Mouse (Mus musculus) embryonic facial prominence, embryonic 13.5 days (tissue): ENCODE measurements around the gene Npl. TPM values are rescaled to one million over a fixed set of nuclear protein-coding genes. Genes with fewer than 3 reads are reported as not detected.

Source experiments
- ATAC-seq: fragments of 200-750 bp; cut with Nextera tagmentation; 2 replicates; pipeline ENCODE4 v1.8.0; 2017; ENCODE audit warnings: low read depth; ENCODE audit not compliant: insufficient number of reproducible peaks, insufficient read depth, low FRiP score, low TSS enrichment
- H3K27ac ChIP-seq: fragments of 300-500 bp; sonication (generic); 2 replicates; pipeline ENCODE4 v1.5.1; 2015; ENCODE audit warnings: moderate library complexity, mild to moderate bottlenecking, inconsistent platforms
- H3K27me3 ChIP-seq: fragments of 300-500 bp; sonication (generic); 2 replicates; pipeline ENCODE4 v1.6.1; 2015; ENCODE audit warnings: mild to moderate bottlenecking, inconsistent platforms
- H3K36me3 ChIP-seq: fragments of 300-500 bp; sonication (generic); 2 replicates; pipeline ENCODE4 v1.6.1; 2015; ENCODE audit warnings: mild to moderate bottlenecking, inconsistent platforms
- H3K4me1 ChIP-seq: fragments of 300-500 bp; sonication (generic); 2 replicates; pipeline ENCODE4 v1.6.1; 2015; ENCODE audit warnings: inconsistent platforms
- H3K4me2 ChIP-seq: fragments of 300-500 bp; sonication (generic); 2 replicates; pipeline ENCODE4 v1.6.1; 2015; ENCODE audit warnings: moderate library complexity, mild to moderate bottlenecking, inconsistent platforms
- H3K4me3 ChIP-seq: fragments of 300-500 bp; sonication (generic); 2 replicates; pipeline ENCODE4 v1.5.1; 2015; ENCODE audit warnings: mild to moderate bottlenecking, inconsistent platforms
- H3K9ac ChIP-seq: fragments of 300-500 bp; sonication (generic); 2 replicates; pipeline ENCODE4 v1.6.1; 2015; ENCODE audit warnings: mild to moderate bottlenecking, inconsistent platforms
- H3K9me3 ChIP-seq: fragments of 300-500 bp; sonication (generic); 2 replicates; pipeline ENCODE4 v1.6.1; 2016; ENCODE audit warnings: inconsistent platforms
- WGBS: fragments of 180-500 bp; shearing (Covaris S2); methylation state at CpG from one replicate; pipeline ENCODE4 v1.1.7; 2015; ENCODE audit warnings: mixed read lengths; 5-methylcytosine and 5-hydroxymethylcytosine counted together
- polyA plus RNA-seq: library from polyadenylated mRNA; unstranded; fragments of >200 nt; fragmentation: Nextera tagmentation; extraction: Ambion mirVana; gene quantifications from 2 replicates; pipeline ENCODE4 v1.2.1, GENCODE M21; 2015

Npl gene
- polyA plus RNA-seq, 1 experiment from 2014 or later = 11.3 TPM

DNA sequence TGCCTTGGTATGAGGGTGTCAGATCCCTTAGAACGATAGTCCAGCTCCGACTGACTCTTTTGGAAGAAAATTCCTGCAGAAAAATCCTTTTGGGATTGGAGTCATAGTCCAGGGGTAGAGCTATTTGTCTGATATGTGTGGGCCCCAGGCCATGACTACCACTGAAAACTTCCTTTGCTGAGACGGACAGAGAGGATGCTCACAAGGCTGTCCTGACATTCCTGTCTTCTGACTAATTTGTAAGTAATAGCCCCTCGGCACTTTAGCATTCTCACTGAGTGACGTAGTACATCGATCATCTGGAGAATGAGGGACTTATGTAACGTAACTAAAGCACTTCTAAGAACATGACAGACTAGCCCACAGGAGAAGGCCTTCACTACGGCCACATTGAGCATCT is 15.9 kb upstream of the Npl start:
- no peaks in the 10 kb centered on the region for H3K36me3 ChIP-seq

DNA sequence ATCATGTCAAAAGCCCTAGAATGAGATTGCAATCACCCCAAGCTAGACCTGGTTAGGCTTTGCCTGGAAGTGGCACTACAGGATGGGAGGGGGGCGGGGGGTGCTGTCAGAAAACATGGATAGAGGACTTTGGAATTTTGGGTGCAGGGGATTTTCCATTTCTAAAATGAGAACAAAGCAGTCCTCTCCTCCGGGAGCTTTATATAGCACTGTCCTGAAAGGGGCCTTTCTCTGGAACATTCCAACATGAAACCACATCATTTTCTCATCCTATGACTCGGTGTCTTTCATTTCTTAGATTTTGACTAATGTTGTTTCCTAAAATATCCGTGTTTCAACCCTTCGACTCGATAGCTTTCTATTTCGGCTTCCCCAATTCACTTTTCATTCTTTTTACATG is 14.9 kb upstream of the Npl start:
- Histone ChIP-seq H3K27me3 (no peaks in the 10 kb centered on the region), H3K9ac (no peak overlapping the region), H3K36me3 (no peaks in the 10 kb centered on the region), H3K9me3 (no peaks in the 10 kb centered on the region), H3K4me1 (0 out of 2 replicates have a peak, but pooled peaks cover 6% of the 10 kb centered on the region), H3K4me2 (no peak overlapping the region), H3K4me3 (no peak overlapping the region), H3K27ac (no peak overlapping the region)
- WGBS = 69% methylated on average over 7 of the region's 7 CpGs
- no peak for ATAC-seq

More for the DNA sequence above, 15.9 kb upstream of the Npl start:
- H3K4me3 ChIP-seq = no peak overlapping the region
- 65% methylated on average over 8 of the region's 8 CpGs for WGBS
- H3K27ac ChIP-seq = no peak overlapping the region
- H3K9me3 ChIP-seq = no peaks in the 10 kb centered on the region
- no peak overlapping the region for H3K9ac ChIP-seq
- H3K4me2 ChIP-seq = no peak overlapping the region
- ATAC-seq = no peak
- no peaks in the 10 kb centered on the region for H3K4me1 ChIP-seq
- no peaks in the 10 kb centered on the region for H3K27me3 ChIP-seq

DNA sequence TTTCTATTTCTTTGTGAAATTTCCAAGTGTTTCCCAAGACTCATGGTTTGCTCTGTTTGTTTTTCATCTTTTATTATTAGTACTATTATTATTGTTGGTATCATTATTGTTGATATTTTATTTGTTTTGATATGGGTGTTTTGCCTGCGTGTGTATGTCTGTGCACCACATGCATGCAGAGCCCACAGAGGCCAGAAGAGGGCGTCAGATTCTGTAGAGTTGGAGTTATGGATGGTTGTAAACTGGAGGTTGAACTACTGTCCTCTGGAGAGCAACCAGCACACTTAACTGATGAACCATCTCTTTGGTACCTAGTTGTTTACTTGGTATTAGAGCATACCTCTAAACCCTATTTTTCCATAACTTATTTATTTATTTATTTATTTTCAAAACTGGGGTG is 13.8 kb upstream of the Npl start:
- Histone ChIP-seq H3K4me2 (no peak overlapping the region), H3K4me3 (no peak overlapping the region)

DNA sequence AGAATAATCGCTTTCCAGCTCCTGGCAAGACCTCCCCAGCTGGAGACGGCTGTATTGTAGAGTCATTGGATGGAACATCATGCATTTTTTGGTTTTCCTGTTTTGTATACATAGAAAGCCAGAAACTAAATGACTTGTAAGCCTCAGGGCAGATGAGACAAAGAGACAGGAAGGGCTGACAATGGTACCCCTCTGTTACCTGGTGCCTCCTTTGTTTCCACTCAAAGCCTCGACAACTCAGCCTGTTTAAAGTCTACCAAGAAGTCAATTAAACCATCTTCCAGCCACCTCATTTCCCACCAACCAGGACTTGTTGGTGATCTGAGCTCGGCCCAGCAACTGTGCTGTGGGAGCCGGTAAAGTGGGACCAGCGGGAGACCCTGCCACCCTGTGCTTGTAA is 11.0 kb upstream of the Npl start:
- no peak overlapping the region for H3K9ac ChIP-seq
- H3K27me3 ChIP-seq = no peaks in the 10 kb centered on the region
- no peak overlapping the region for H3K4me2 ChIP-seq
- no peak for ATAC-seq
- H3K4me3 ChIP-seq = no peak overlapping the region
- H3K36me3 ChIP-seq = no peaks in the 10 kb centered on the region
- 50% methylated on average over 6 of the region's 6 CpGs for WGBS
- 0 out of 2 replicates have a peak, but pooled peaks cover 6% of the 10 kb centered on the region for H3K4me1 ChIP-seq
- no peak overlapping the region for H3K27ac ChIP-seq
- no peaks in the 10 kb centered on the region for H3K9me3 ChIP-seq

More for the DNA sequence above, 13.8 kb upstream of the Npl start:
- Histone ChIP-seq H3K4me1 (0 out of 2 replicates have a peak, but pooled peaks cover 6% of the 10 kb centered on the region), H3K9ac (no peak overlapping the region), H3K9me3 (no peaks in the 10 kb centered on the region), H3K27me3 (no peaks in the 10 kb centered on the region), H3K36me3 (no peaks in the 10 kb centered on the region), H3K27ac (no peak overlapping the region)
- no peak for ATAC-seq
- WGBS = 53% methylated on average over 2 of the region's 2 CpGs

DNA sequence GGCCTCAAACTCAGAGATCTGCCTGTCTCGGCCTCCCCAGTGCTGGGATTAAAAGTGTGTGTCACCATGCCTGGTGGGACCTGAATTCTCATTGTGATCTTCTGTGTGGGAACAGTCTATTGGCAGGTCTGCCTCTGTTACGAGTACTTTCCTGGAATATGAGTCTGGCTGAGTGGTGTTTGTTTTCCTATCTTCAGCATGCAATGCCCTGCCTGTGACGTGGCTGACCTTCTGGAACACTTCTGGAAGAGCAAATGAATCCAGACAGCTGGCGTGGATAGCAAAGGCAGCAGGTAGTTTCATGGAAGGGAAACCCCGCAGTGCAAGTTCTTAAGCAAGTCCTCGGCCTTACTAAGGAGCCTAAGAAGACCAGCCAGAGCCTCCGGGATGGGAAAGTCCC is 9.9 kb upstream of the Npl start:
- no peaks in the 10 kb centered on the region for H3K27me3 ChIP-seq
- H3K9ac ChIP-seq = no peak overlapping the region
- H3K4me3 ChIP-seq = no peak overlapping the region
- WGBS = 76% methylated on average over 7 of the region's 7 CpGs
- H3K4me2 ChIP-seq = no peak overlapping the region
- 0 out of 2 replicates have a peak, but pooled peaks cover 6% of the 10 kb centered on the region for H3K4me1 ChIP-seq
- ATAC-seq = no peak
- no peaks in the 10 kb centered on the region for H3K36me3 ChIP-seq
- no peak overlapping the region for H3K27ac ChIP-seq
- no peaks in the 10 kb centered on the region for H3K9me3 ChIP-seq

DNA sequence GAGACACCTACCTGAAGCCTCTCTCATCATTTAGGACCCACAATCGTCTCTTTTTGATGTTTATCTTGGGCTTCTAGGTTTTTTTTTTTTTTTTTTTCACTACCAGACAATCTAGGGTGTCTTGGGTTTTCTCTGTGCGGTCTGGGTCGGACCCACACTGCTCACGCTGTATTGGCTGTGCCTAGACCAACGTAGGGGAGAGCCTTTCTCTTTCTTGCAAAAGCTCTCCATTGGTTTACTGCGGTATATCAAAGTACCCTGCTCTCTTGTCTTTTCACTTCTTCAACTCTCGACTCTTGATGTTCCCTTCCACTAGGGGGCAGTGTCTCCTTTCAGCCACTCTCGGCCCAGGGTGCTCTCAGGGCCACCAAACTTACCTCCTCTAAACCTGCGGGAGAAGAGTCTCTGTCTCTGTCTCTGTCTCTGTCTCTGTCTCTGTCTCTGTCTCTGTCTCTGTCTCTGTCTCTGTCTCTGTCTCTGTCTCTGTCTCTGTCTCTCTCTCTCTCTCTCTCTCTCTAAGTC is 9.3 kb upstream of the Npl start:
- no peak overlapping the region for H3K9ac ChIP-seq
- 0 out of 2 replicates have a peak, but pooled peaks cover 6% of the 10 kb centered on the region for H3K4me1 ChIP-seq
- no peaks in the 10 kb centered on the region for H3K27me3 ChIP-seq
- no peak overlapping the region for H3K4me3 ChIP-seq
- ATAC-seq = no peak
- no peak overlapping the region for H3K4me2 ChIP-seq
- 22% methylated on average over 9 of the region's 9 CpGs for WGBS
- no peak overlapping the region for H3K27ac ChIP-seq
- no peaks in the 10 kb centered on the region for H3K9me3 ChIP-seq
- H3K36me3 ChIP-seq = no peaks in the 10 kb centered on the region

DNA sequence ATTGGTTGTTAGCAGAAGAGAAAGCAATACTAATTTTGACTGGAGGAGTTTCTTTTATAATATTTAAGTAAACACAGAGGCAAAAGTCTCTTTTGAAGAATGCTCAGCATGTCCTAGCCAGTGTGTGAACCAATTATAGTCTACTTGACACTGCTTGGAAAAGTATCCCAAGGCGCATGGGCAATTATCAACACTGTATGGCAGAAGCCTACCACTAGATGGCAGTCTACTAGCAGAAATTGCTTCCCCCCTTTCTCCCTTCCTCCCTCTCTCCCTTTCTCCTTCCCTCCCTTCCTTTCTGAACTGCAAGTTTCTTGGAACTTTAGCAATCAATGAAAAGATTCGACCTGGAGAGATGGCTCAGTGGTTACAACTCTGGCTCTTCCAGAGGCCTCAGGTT is 7.1 kb upstream of the Npl start:
- ATAC-seq = no peak
- no peaks in the 10 kb centered on the region for H3K9me3 ChIP-seq

DNA sequence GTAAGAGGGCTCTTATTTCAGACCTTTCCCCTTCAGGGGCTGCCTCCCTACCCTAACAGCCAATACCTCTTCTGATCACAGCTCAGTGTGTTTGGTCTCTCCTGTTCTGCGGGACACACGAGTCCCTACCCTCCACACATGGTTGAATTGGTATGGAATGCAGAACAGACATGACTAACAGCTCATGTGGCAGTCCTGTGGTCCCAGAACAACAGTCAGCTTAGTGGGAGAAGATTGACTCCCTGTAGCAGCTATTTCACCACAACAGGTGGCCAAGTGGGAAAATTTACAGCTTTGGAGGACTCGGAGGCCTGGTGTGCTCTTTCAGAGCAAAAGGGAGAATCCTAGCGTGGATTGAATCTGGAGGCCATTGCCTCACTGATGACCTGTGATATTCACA is 6.4 kb upstream of the Npl start:
- H3K27me3 ChIP-seq = no peaks in the 10 kb centered on the region
- no peaks in the 10 kb centered on the region for H3K9me3 ChIP-seq
- no peaks in the 10 kb centered on the region for H3K36me3 ChIP-seq
- no peak overlapping the region for H3K27ac ChIP-seq
- H3K4me2 ChIP-seq = no peak overlapping the region
- no peak overlapping the region for H3K4me3 ChIP-seq
- 79% methylated on average over 4 of the region's 4 CpGs for WGBS
- H3K4me1 ChIP-seq = 0 out of 2 replicates have a peak, but pooled peaks cover 6% of the 10 kb centered on the region
- ATAC-seq = no peak
- H3K9ac ChIP-seq = no peak overlapping the region

More for the DNA sequence above, 7.1 kb upstream of the Npl start:
- 6% methylated on average over 2 of the region's 2 CpGs for WGBS
- Histone ChIP-seq H3K27me3 (no peaks in the 10 kb centered on the region), H3K4me3 (no peak overlapping the region), H3K9ac (no peak overlapping the region), H3K36me3 (no peaks in the 10 kb centered on the region), H3K4me1 (0 out of 2 replicates have a peak, but pooled peaks cover 6% of the 10 kb centered on the region), H3K4me2 (no peak overlapping the region), H3K27ac (no peak overlapping the region)

DNA sequence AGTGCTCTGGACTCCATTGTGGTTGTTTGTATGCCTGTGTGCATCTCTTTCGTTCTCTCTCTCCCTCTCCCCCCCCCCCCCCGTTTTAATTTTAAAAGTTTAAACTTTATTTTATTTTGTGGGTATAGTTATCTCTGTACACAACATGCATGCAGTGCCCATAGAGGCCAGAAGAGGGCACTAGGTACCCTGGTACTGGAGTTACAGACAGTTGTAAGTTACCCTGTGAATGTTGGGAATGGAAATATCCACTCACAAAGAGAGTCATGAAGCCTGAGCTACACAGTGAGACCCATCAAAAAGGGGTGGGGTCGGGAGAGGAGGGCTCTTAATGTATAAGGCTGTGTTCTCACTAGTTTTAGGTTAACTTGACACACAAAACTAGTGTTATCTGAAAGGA is 969 bp upstream of the Npl start:
- Histone ChIP-seq H3K27me3 (no peaks in the 10 kb centered on the region; the same call in 1 of the 2 replicates), H3K9me3 (no peaks in the 10 kb centered on the region), H3K36me3 (no peaks in the 10 kb centered on the region), H3K27ac (no peak overlapping the region), H3K4me3 (no peak overlapping the region), H3K4me2 (no peak overlapping the region), H3K9ac (no peak overlapping the region), H3K4me1 (0 out of 2 replicates have a peak, but pooled peaks cover 4% of the 10 kb centered on the region)
- 18% methylated on average over 3 of the region's 3 CpGs for WGBS
- no peak for ATAC-seq

DNA sequence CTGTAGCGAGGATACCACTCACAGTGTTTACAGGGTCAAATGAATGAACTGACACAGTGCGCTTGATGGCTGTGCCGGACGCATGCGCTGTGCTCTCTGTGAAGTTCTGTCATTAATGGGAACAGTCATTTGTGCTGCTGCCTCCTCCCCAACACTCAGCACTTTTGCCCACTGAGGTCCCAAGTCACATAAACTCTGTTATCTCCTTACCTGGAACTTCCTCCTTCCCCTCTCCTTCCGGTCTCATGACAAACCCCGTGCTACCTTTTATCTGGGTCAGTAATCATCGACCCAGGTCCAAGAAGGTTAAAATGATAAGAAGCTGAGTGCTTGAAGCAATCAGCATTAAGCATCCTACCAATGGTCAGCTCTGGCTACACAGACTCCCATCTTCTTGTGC is 2.3 kb downstream of the Npl start:
- Histone ChIP-seq H3K4me2 (no peak overlapping the region), H3K27me3 (no peaks in the 10 kb centered on the region; the same call in 1 of the 2 replicates), H3K9me3 (no peaks in the 10 kb centered on the region), H3K4me3 (no peak overlapping the region), H3K27ac (no peak overlapping the region), H3K4me1 (0 out of 2 replicates have a peak, but pooled peaks cover 4% of the 10 kb centered on the region), H3K9ac (no peak overlapping the region), H3K36me3 (no peaks in the 10 kb centered on the region)
- 85% methylated on average over 8 of the region's 8 CpGs for WGBS
- no peak for ATAC-seq

DNA sequence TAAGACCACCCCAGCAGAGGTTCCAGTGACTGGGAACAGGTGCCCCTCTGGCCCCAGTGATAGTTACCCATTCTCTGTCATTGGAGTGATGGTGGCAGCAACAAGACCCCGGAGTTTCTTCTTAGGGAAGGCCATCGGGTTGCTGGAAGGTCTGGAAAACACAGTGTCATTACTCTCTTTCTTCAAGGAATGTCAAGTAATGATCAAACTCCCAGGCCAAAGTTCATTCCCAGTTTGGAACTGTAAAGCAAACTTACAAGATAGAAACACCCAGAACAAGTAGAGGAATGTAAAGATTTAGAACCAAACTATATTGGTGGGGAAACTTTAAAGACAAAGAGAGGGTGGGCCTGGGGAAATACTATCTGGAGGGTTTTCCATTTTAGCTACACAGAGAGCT is 4.6 kb downstream of the Npl start:
- H3K9me3 ChIP-seq = no peaks in the 10 kb centered on the region
- no peaks in the 10 kb centered on the region; the same call in 1 of the 2 replicates for H3K27me3 ChIP-seq
- 0 out of 2 replicates have a peak, but pooled peaks cover 4% of the 10 kb centered on the region for H3K4me1 ChIP-seq
- WGBS = 88% methylated on average over 2 of the region's 2 CpGs
- no peak overlapping the region for H3K27ac ChIP-seq
- no peaks in the 10 kb centered on the region for H3K36me3 ChIP-seq
- no peak overlapping the region for H3K4me2 ChIP-seq
- ATAC-seq = no peak
- H3K9ac ChIP-seq = no peak overlapping the region
- H3K4me3 ChIP-seq = no peak overlapping the region

DNA sequence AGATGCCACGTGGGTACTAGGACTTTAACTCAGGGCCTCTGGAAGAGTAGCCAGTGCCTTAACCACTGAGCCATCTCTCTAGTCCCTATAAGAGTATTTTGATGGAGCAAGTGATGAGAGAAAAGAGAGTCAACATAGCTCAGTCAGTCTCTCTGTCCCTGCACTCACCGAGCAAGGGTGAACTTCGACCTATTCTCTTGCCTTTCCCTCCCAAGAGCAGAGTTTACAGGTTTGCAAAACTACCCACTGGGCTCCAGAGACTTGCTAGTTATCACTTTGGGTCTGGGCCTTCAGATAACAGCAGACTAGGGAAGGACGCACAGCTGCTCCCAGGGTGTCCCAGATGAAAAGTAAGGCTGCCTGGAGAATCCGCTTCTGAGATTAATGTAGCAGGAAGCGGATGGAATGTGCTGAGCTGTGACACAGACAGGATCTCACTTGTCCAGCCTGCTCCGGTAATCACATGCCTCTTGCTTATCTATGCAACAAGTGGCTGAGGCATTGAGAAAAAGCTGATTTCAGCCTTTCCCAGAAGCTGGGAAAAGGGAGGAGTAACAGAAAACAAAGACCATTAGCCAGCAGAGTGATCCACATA is 7.0 kb downstream of the Npl start:
- H3K27ac ChIP-seq = no peak overlapping the region
- H3K4me2 ChIP-seq = no peak overlapping the region
- H3K36me3 ChIP-seq = no peaks in the 10 kb centered on the region
- no peaks in the 10 kb centered on the region for H3K4me1 ChIP-seq
- no peaks in the 10 kb centered on the region for H3K9me3 ChIP-seq
- no peaks in the 10 kb centered on the region; the same call in 1 of the 2 replicates for H3K27me3 ChIP-seq
- H3K4me3 ChIP-seq = no peak overlapping the region
- ATAC-seq = no peak
- H3K9ac ChIP-seq = no peak overlapping the region
- 46% methylated on average over 7 of the region's 7 CpGs for WGBS
